8 mouse cellular contexts compared by ENCODE assay signal in the genomic region with DNA sequence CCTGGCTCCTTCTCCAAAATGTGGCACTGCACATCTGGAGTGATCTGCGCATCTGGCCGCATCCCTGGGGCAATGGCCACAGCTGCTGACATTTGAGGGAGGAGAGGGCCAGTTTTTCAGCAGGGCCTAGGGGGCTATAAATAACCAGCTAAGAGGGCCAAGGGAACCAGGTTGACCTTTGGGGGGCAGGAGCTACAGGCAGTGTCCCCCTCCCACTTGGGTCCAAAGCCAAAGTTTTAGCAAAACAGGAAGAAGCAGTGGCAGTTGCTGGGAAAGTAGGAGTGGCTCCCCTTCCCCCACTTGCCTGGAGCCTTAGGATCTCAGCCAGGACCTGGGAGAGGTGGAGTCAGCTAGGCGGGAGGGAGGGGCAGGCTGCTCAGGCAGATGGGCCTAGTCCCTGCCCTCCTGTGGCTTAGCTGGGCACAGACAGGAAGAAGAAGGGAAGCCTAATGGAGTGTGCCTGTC. TPM values are rescaled to one million over a fixed set of nuclear protein-coding genes. Genes with fewer than 3 reads are reported as not detected.
DNase-seq lines count a peak whose midpoint lies in the region; ATAC-seq lines count a peak whose summit lies in the region.

No protein-coding gene starts in this region.

- 13% methylated on average over 3 of the region's 3 CpGs for WGBS in kidney, embryonic 14.5 days
- WGBS in lung, embryonic 16.5 days, result 17% methylated on average over 3 of the region's 3 CpGs

- no peaks in the 10 kb centered on the region for H3K36me3 ChIP-seq in kidney, embryonic 14.5 days (ENCODE audit: control insufficient read depth, insufficient read depth, low read length)
- H3K36me3 ChIP-seq in lung, embryonic 16.5 days (ENCODE audit: control insufficient read depth, insufficient read depth, low read length), result no peaks in the 10 kb centered on the region

- peak overlapping the region; percentile 53; the same call in 1 of the 2 replicates for H3K27ac ChIP-seq in kidney, embryonic 14.5 days (ENCODE audit: low read depth, low read length)
- H3K27ac ChIP-seq in lung, embryonic 16.5 days (ENCODE audit: low read length), result peak overlapping the region; percentile 85

- ATAC-seq in kidney, embryonic 14.5 days (ENCODE audit: low FRiP score, low TSS enrichment), result peak; percentile 80
- ATAC-seq in lung, embryonic 16.5 days (ENCODE audit: low read depth), result peak; percentile 89

- H3K4me3 ChIP-seq in kidney, embryonic 14.5 days (ENCODE audit: low read length), result no peak overlapping the region
- H3K4me3 ChIP-seq in lung, embryonic 16.5 days (ENCODE audit: low read length), result no peak overlapping the region

- H3K4me2 ChIP-seq in kidney, embryonic 14.5 days (replicated peaks; ENCODE audit: low read depth, low read length), result no peak overlapping the region
- no peak overlapping the region for H3K4me2 ChIP-seq in lung, embryonic 16.5 days (ENCODE audit: low read depth, low read length)

- no peaks in the 10 kb centered on the region for H3K9me3 ChIP-seq in kidney, embryonic 14.5 days (ENCODE audit: control insufficient read depth, low read length)
- H3K9me3 ChIP-seq in lung, embryonic 16.5 days (ENCODE audit: control insufficient read depth, low read length), result no peaks in the 10 kb centered on the region

- H3K27me3 ChIP-seq in kidney, embryonic 14.5 days (ENCODE audit: control insufficient read depth, insufficient read depth, low read length), result no peaks in the 10 kb centered on the region
- H3K27me3 ChIP-seq in lung, embryonic 16.5 days (ENCODE audit: control insufficient read depth, insufficient read depth, low read depth, low read length), result no peaks in the 10 kb centered on the region

- H3K9ac ChIP-seq in kidney, embryonic 14.5 days (ENCODE audit: low read depth, low read length), result no peak overlapping the region
- H3K9ac ChIP-seq in lung, embryonic 16.5 days (ENCODE audit: low read length), result peak overlapping the region; percentile 17

- peaks cover 38% of the 10 kb centered on the region for H3K4me1 ChIP-seq in kidney, embryonic 14.5 days (ENCODE audit: control insufficient read depth, insufficient read depth, low read length)
- H3K4me1 ChIP-seq in lung, embryonic 16.5 days (replicated peaks; ENCODE audit: control insufficient read depth, insufficient read depth, low read length), result peaks cover 48% of the 10 kb centered on the region

- peak; percentile 91 for DNase-seq in MEL-GATA-1-ER (ENCODE audit: extremely low read depth, low read depth)
- peak; percentile 13 for DNase-seq in brain, adult 2 months (ENCODE audit: low read depth, low spot score)
- DNase-seq in heart, adult 9 months (ENCODE audit: low spot score in 2 of 2), result peak; percentile 90 to 91
- DNase-seq in thymus, postnatal 4 days, result peak; percentile 51
- no peak for DNase-seq in layer of hippocampus, adult 9-10 months (ENCODE audit: low spot score)
- no peak for DNase-seq in left cerebral cortex, adult 8-10 months (ENCODE audit: low spot score in 2 of 2)

RNA-seq across cellular contexts. Expression of a gene that starts 4.3 kb away (rescaled TPM):
- polyA plus RNA-seq in kidney, embryonic 14.5 days (2014; fragmentation: Nextera tagmentation; extraction: Ambion mirVana), result 32.2 and 34.1 TPM in 2 replicates
- polyA plus RNA-seq in lung, embryonic 16.5 days (2015; fragmentation: Nextera tagmentation; extraction: Ambion mirVana), result 44.2 and 48.5 TPM in 2 replicates
- 10 to 100 TPM; 27.7 to 34.7 (median 32.9) TPM for total RNA-seq in left cerebral cortex, adult 8-10 months (2022)

Comparison
In these comparisons a context has a peak if more than half of its experiments do, and no peak if none do; other contexts are left out.
1. DNase-seq: peak in MEL-GATA-1-ER (single experiment), brain, adult 2 months (single experiment), heart, adult 9 months (2 of 2) and thymus, postnatal 4 days (single experiment); none in layer of hippocampus, adult 9-10 months (single experiment) and left cerebral cortex, adult 8-10 months (0 of 2).